Mouse (Mus musculus) midbrain, embryonic 11.5 days (tissue): ENCODE data around the gene Klrb1. TPM values are rescaled to one million over a fixed set of nuclear protein-coding genes. Genes with fewer than 3 reads are reported as not detected.
A peak's percentile ranks its signal among the peaks of the same experiment; 100 is the strongest.
"Not testable (repeated sequence)": the region's sequence is repeated elsewhere in the genome, so short reads cannot be mapped to it uniquely, and the experiment has no call there.

Experiments used
- ATAC-seq: fragments of 200-750 bp; cut with Nextera tagmentation; 2 replicates; pipeline ENCODE4 v1.8.0; 2017; ENCODE audit warnings: moderate TSS enrichment, moderate library complexity; ENCODE audit not compliant: low FRiP score
- DNase-seq: peaks from one replicate; pipeline ENCODE4 v3.0.0; 2015; ENCODE audit warnings: low spot score; ENCODE audit errors: missing footprints
- H3K27ac ChIP-seq: fragments of 300-500 bp; sonication (generic); 2 replicates; pipeline ENCODE4 v1.5.1; 2014; ENCODE audit warnings: low read depth, low read length
- H3K27me3 ChIP-seq: fragments of 300-500 bp; sonication (generic); 2 replicates; pipeline ENCODE4 v1.6.1; 2014; ENCODE audit warnings: mild to moderate bottlenecking, low read length, moderate library complexity, mixed read lengths; ENCODE audit not compliant: control insufficient read depth, insufficient read depth
- H3K36me3 ChIP-seq: fragments of 300-500 bp; sonication (generic); 2 replicates; pipeline ENCODE4 v1.6.1; 2014; ENCODE audit warnings: mild to moderate bottlenecking, low read length, moderate library complexity, mixed read lengths; ENCODE audit not compliant: control insufficient read depth, insufficient read depth
- H3K4me1 ChIP-seq: fragments of 300-500 bp; sonication (generic); 2 replicates; pipeline ENCODE4 v1.6.1; 2014; ENCODE audit warnings: low read length; ENCODE audit not compliant: control insufficient read depth, insufficient read depth
- H3K4me2 ChIP-seq: fragments of 300-500 bp; sonication (generic); 2 replicates; pipeline ENCODE4 v1.6.1; 2014; ENCODE audit warnings: mild to moderate bottlenecking, moderate library complexity
- H3K4me3 ChIP-seq: fragments of 300-500 bp; sonication (generic); 2 replicates; pipeline ENCODE4 v1.5.1; 2014; ENCODE audit warnings: low read depth, low read length
- H3K9ac ChIP-seq: fragments of 300-500 bp; sonication (generic); 2 replicates; pipeline ENCODE4 v1.6.1; 2014; ENCODE audit warnings: low read length
- H3K9me3 ChIP-seq: fragments of 300-500 bp; sonication (generic); 2 replicates; pipeline ENCODE4 v1.6.1; 2016; ENCODE audit warnings: low read length; ENCODE audit not compliant: control insufficient read depth
- WGBS: fragments of 180-500 bp; shearing (Covaris S2); extraction: QIAGEN DNeasy Blood & Tissue Kit; methylation state at CpG from one replicate; pipeline ENCODE4 v1.1.7; 2014; 5-methylcytosine and 5-hydroxymethylcytosine counted together
- polyA plus RNA-seq: library from polyadenylated mRNA; unstranded; fragments of >200 nt; fragmentation: Nextera tagmentation; extraction: Ambion mirVana; gene quantifications from 2 replicates; pipeline ENCODE4 v1.2.1, GENCODE M21; 2014

Klrb1 gene
- polyA plus RNA-seq, 1 experiment from 2014 or later = not detected

GRCm38 (mm10) chr6:128747006-128747405 is 24.1 kb upstream of the Klrb1 start:
- not testable (repeated sequence) for H3K27me3 ChIP-seq
- WGBS = 79% methylated on average over 6 of the region's 6 CpGs

GRCm38 (mm10) chr6:128737445-128737844 is 14.6 kb upstream of the Klrb1 start:
- Histone ChIP-seq H3K4me1 (no peaks in the 10 kb centered on the region), H3K4me2 (no peak overlapping the region), H3K27ac (no peak overlapping the region), H3K27me3 (no peaks in the 10 kb centered on the region), H3K36me3 (no peaks in the 10 kb centered on the region), H3K9ac (no peak overlapping the region), H3K4me3 (no peak overlapping the region), H3K9me3 (no peaks in the 10 kb centered on the region)
- WGBS = 87% methylated on average over 7 of the region's 7 CpGs
- no peak for ATAC-seq
- DNase-seq = no peak

More at GRCm38 (mm10) chr6:128747006-128747405, 24.1 kb upstream of the Klrb1 start:
- H3K4me3 ChIP-seq, H3K9ac ChIP-seq, H3K4me2 ChIP-seq, H3K9me3 ChIP-seq, DNase-seq, H3K4me1 ChIP-seq, H3K27ac ChIP-seq, H3K36me3 ChIP-seq, ATAC-seq: not testable (repeated sequence)

GRCm38 (mm10) chr6:128736100-128736499 is 13.2 kb upstream of the Klrb1 start:
- Histone ChIP-seq H3K9me3 (no peaks in the 10 kb centered on the region), H3K27ac (no peak overlapping the region), H3K4me3 (no peak overlapping the region), H3K9ac (no peak overlapping the region), H3K4me2 (no peak overlapping the region), H3K36me3 (no peaks in the 10 kb centered on the region), H3K27me3 (no peaks in the 10 kb centered on the region), H3K4me1 (no peaks in the 10 kb centered on the region)
- DNase-seq = no peak
- ATAC-seq = no peak

- no peak overlapping the region for H3K4me3 ChIP-seq
- no peak for ATAC-seq
These were observed 12.0 kb upstream of the Klrb1 start for GRCm38 (mm10) chr6:128734896-128735295.

GRCm38 (mm10) chr6:128733908-128734679 is 11.2 kb upstream of the Klrb1 start:
- DNase-seq = no peak
- no peaks in the 10 kb centered on the region for H3K27me3 ChIP-seq
- H3K4me2 ChIP-seq = no peak overlapping the region
- no peaks in the 10 kb centered on the region for H3K36me3 ChIP-seq
- 74% methylated on average over 5 of the region's 5 CpGs for WGBS
- no peak for ATAC-seq
- no peak overlapping the region for H3K27ac ChIP-seq
- no peak overlapping the region for H3K4me3 ChIP-seq
- no peaks in the 10 kb centered on the region for H3K9me3 ChIP-seq
- no peak overlapping the region for H3K9ac ChIP-seq
- no peaks in the 10 kb centered on the region for H3K4me1 ChIP-seq

More at GRCm38 (mm10) chr6:128734896-128735295, 12.0 kb upstream of the Klrb1 start:
- Histone ChIP-seq H3K4me1 (no peaks in the 10 kb centered on the region), H3K27ac (no peak overlapping the region), H3K27me3 (no peaks in the 10 kb centered on the region), H3K9me3 (no peaks in the 10 kb centered on the region), H3K9ac (no peak overlapping the region), H3K4me2 (no peak overlapping the region), H3K36me3 (no peaks in the 10 kb centered on the region)
- DNase-seq = no peak

GRCm38 (mm10) chr6:128732032-128732431 is 9.2 kb upstream of the Klrb1 start:
- no peak for ATAC-seq
- WGBS = 84% methylated on average over 3 of the region's 3 CpGs
- Histone ChIP-seq H3K9me3 (no peaks in the 10 kb centered on the region), H3K36me3 (no peaks in the 10 kb centered on the region), H3K27ac (no peak overlapping the region), H3K4me3 (no peak overlapping the region), H3K4me2 (no peak overlapping the region), H3K27me3 (no peaks in the 10 kb centered on the region), H3K4me1 (no peaks in the 10 kb centered on the region), H3K9ac (no peak overlapping the region)
- DNase-seq = no peak

GRCm38 (mm10) chr6:128701691-128702090 is 21.2 kb downstream of the Klrb1 start:
- Histone ChIP-seq H3K27ac (no peak overlapping the region), H3K9ac (no peak overlapping the region), H3K4me3 (no peak overlapping the region), H3K4me1 (no peaks in the 10 kb centered on the region), H3K9me3 (no peaks in the 10 kb centered on the region), H3K27me3 (no peaks in the 10 kb centered on the region), H3K4me2 (no peak overlapping the region), H3K36me3 (no peaks in the 10 kb centered on the region)
- no peak for DNase-seq
- WGBS = 84% methylated on average over 3 of the region's 3 CpGs
- ATAC-seq = no peak

GRCm38 (mm10) chr6:128679574-128679973 is 43.3 kb downstream of the Klrb1 start:
- no peak for ATAC-seq

GRCm38 (mm10) chr6:128669936-128670335 is 52.9 kb downstream of the Klrb1 start:
- Histone ChIP-seq H3K4me3 (no peak overlapping the region), H3K27me3 (no peaks in the 10 kb centered on the region)

More at GRCm38 (mm10) chr6:128679574-128679973, 43.3 kb downstream of the Klrb1 start:
- H3K4me1 ChIP-seq = no peaks in the 10 kb centered on the region
- H3K27me3 ChIP-seq = no peaks in the 10 kb centered on the region
- no peak overlapping the region for H3K4me3 ChIP-seq
- H3K27ac ChIP-seq = no peak overlapping the region
- H3K9me3 ChIP-seq = no peaks in the 10 kb centered on the region
- no peak overlapping the region for H3K4me2 ChIP-seq
- H3K9ac ChIP-seq = no peak overlapping the region
- DNase-seq = no peak
- H3K36me3 ChIP-seq = no peaks in the 10 kb centered on the region

More at GRCm38 (mm10) chr6:128669936-128670335, 52.9 kb downstream of the Klrb1 start:
- Histone ChIP-seq H3K36me3 (no peaks in the 10 kb centered on the region), H3K4me2 (no peak overlapping the region), H3K27ac (no peak overlapping the region), H3K9me3 (no peaks in the 10 kb centered on the region), H3K9ac (no peak overlapping the region), H3K4me1 (no peaks in the 10 kb centered on the region)
- ATAC-seq (no peak), DNase-seq (peak; percentile 14)
- WGBS = 65% methylated on average over 4 of the region's 4 CpGs
